Mouse (Mus musculus): Measurements from ENCODE around the gene Tent5c. TPM values are rescaled to one million over a fixed set of nuclear protein-coding genes. Genes with fewer than 3 reads are reported as not detected.

Gene Tent5c
- polyA plus RNA-seq, 1 experiment from 2014 or later: 6.0 TPM

DNA sequence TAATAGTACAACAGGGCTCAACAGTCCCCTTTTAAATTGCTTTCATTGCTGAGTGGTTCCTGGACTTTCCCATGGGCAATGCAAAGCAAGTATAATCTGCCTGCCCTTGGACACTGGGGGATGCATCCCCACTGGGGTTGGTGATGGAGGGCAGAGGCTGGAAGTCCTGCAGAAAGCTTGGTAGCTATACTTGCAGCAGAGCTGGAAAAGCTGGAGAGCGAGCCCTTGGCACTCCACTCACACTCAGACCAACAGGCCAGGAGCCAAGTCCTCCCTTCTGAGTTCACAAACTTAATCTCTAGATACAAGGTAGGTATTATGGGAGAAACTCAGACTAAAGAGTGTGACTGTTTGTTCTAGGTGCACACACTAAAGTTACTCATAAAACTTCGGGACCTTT lies 2.1 kb downstream of the Tent5c start:
- Histone ChIP-seq H3K27ac (no peak overlapping the region), H3K4me3 (replicated peaks) (peak overlapping the region; percentile 66; the same call in 1 of the 2 replicates), H3K27me3 (peaks cover 52% of the 10 kb centered on the region), H3K9ac (replicated peaks) (no peak overlapping the region), H3K36me3 (no peaks in the 10 kb centered on the region), H3K4me1 (replicated peaks) (peaks cover 16% of the 10 kb centered on the region), H3K9me3 (no peaks in the 10 kb centered on the region), H3K4me2 (peak overlapping the region; percentile 99; the same call in 1 of the 2 replicates)
- WGBS: 68% methylated on average over 2 of the region's 2 CpGs
- ATAC-seq (ENCODE audit: insufficient number of reproducible peaks, insufficient read depth, low FRiP score, low TSS enrichment, low read depth): no peak

DNA sequence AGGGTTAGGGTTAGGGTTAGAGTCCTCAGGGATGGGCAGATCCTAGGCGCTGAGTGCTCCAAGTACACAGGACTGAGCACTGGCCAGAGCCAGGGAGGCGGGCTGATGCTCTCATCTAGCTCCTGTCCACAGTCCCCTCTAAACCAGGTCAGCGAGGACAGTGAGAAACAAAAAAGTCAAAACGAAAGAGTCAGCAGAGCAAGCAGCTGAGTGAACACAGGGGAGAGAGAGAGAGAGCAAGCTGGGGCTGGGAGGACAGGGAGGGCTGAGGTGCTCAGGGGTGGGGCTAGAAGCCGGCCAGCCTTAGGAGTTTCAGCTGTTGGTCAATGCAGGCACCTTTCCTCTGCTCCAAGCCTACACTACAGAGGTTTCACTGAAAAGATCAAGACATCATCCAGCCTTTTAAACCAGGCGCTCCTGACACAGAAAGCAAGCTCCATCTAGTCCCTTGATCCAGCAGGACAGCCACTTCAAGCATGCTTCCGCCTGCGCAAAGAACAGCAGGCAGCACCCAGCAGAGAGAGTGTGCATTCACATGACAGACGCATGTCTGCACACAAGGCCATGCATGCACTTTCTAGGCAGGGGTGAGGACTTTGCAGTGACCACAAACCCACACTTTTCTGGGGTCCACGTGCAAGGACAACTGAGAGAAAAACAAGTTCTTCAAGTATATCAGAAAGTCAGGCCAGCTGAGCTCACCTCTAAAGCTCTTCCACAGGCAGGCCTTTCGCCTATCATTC lies 3.6 kb downstream of the Tent5c start:
- ATAC-seq (ENCODE audit: insufficient number of reproducible peaks, insufficient read depth, low FRiP score, low TSS enrichment, low read depth): no peak
- WGBS: 49% methylated on average over 11 of the region's 11 CpGs
- peaks cover 42% of the 10 kb centered on the region for H3K27me3 ChIP-seq

DNA sequence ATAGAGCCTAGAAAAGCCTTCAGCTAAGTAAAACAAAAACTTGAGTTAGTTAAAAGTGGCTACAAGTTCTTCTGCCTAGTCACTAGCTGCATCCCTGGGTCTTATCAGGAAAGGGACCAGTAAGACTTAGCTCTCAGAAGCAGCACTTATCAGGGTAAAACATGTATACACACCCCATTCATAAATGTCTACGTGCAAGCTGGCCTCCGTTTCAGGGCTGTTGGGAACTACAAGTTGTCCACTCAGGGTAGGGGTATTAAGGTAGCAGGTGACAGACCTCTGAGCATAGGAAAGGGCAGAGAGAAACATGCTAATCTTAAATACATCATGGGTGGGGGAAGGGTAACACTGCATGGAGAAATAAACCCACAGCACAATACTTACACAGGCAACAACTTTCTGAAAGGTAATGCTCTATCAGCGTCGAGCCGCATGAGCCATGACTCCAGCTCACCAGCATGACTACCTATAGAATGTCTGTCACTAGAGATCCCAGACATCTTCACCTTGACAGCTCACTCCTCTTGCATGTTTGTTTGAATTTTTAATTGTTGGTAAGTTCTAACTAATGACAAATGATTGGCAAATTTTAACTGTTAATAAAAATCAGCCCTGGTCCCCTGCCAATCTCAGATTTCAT lies 6.0 kb downstream of the Tent5c start:
- ATAC-seq (ENCODE audit: insufficient number of reproducible peaks, insufficient read depth, low FRiP score, low TSS enrichment, low read depth): no peak
- peaks cover 10% of the 10 kb centered on the region; the same call in 1 of the 2 replicates for H3K4me1 ChIP-seq (replicated peaks)
- H3K27ac ChIP-seq: no peak overlapping the region
- 91% methylated on average over 5 of the region's 5 CpGs for WGBS
- no peak overlapping the region for H3K4me2 ChIP-seq
- H3K4me3 ChIP-seq (replicated peaks): no peak overlapping the region
- peaks cover 30% of the 10 kb centered on the region for H3K27me3 ChIP-seq
- H3K9ac ChIP-seq (replicated peaks): no peak overlapping the region
- H3K9me3 ChIP-seq: no peaks in the 10 kb centered on the region
- no peaks in the 10 kb centered on the region for H3K36me3 ChIP-seq

More for the DNA sequence above, 3.6 kb downstream of the Tent5c start:
- Histone ChIP-seq H3K4me3 (replicated peaks) (no peak overlapping the region), H3K9ac (replicated peaks) (no peak overlapping the region), H3K9me3 (no peaks in the 10 kb centered on the region), H3K27ac (no peak overlapping the region), H3K4me1 (replicated peaks) (peaks cover 16% of the 10 kb centered on the region), H3K36me3 (no peaks in the 10 kb centered on the region), H3K4me2 (0 out of 2 replicates have a peak overlapping the region, but pooled peaks have one; percentile 17)

DNA sequence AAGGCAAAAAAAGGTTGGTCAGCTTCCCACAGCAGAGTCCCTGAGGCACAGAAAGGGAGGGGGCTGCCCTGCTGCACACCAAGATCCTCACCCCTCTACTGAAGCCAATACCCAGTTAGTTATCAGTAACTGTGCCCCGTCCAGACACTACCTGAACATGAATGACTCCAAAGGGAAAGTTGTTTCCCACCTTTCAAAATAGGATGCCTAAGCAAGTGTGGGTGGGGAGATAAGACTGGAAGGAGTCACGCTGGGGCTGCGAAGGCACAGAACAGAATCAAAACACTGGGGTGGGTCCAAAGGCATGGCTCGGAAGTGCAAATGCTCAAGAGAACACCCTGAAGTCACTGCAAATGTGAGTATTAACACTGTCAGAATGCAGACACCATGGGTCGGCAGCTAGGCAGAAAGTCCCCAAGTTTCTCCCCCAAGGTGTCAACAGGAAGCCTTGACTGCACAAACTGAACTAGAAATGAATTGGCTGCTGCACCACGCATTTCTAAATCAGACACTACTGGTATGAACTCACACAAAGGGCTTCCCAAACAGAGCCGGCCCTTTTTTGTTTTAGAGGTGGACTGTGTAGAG lies 6.7 kb downstream of the Tent5c start:
- ATAC-seq (ENCODE audit: insufficient number of reproducible peaks, insufficient read depth, low FRiP score, low TSS enrichment, low read depth): no peak
- Histone ChIP-seq H3K36me3 (no peaks in the 10 kb centered on the region), H3K4me2 (no peak overlapping the region), H3K4me1 (replicated peaks) (peaks cover 3% of the 10 kb centered on the region; the same call in 1 of the 2 replicates), H3K27me3 (peaks cover 23% of the 10 kb centered on the region), H3K4me3 (replicated peaks) (no peak overlapping the region), H3K9ac (replicated peaks) (no peak overlapping the region), H3K27ac (0 out of 2 replicates have a peak overlapping the region, but pooled peaks have one; percentile 24), H3K9me3 (no peaks in the 10 kb centered on the region)
- 77% methylated on average over 7 of the region's 7 CpGs for WGBS

DNA sequence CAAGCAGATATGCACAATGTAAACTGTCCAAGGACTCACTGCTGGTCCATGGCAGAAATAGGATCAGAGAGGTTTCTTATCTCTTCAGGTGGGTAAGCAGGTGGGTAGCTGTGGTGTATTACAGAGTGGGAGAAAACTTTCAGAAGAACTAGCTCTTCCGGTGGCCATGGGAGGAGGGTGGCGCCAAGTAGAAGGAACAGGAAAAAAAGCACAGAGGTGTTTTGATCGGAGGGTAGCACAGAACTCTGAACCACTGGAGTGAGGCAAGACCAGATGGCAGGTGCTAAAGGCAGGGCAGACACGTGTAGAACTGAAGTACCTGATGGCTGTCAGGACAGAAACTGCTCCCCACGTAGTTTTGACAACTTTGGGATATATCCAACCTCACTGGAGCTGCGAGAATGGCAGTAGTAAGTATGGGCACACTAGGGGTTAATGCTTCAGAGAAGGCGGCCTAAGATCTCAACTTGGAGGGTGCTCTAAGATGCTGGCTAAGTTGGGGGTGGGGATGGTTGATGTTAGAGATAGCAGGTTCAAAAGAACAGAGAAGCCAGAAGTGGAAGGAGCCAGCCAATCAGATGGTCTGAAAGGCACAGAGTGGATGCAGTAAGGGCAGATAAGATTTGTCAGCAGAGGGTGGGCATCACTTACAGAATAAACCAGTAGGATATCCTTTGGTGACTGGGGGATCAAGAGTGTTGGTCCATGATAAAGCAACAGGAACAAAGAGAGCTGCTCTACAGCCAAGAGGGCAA lies 8.7 kb downstream of the Tent5c start:
- peaks cover 2% of the 10 kb centered on the region; the same call in 1 of the 2 replicates for H3K4me1 ChIP-seq (replicated peaks)
- WGBS: 82% methylated on average over 7 of the region's 7 CpGs

DNA sequence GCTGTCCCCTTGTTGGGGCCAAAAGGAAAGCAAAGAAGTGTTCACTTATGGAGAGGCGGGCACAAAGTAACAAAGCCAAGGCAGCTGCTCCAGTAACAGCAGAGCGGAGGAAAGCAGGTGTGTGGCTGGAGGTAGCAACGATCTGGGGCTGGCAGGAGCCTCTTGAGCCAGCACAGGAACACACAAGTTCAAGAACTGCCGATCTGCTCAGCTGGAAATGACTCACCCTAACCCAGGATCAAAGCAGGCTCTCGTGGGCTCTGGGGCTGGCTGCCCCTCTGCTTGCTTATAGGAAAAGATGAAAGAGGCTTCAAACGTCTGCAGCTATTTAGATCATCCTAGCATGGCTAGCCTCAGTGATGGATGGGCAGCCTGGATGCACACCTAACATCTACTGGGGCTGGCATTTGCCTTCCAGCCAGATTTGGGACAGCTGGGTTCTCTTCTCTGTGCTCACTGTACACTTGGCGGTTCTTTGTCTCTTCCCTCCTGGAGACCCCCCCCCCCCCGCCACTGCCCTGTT lies 14.1 kb downstream of the Tent5c start:
- no peak for ATAC-seq (ENCODE audit: insufficient number of reproducible peaks, insufficient read depth, low FRiP score, low TSS enrichment, low read depth)
- Histone ChIP-seq H3K36me3 (no peaks in the 10 kb centered on the region), H3K4me1 (replicated peaks) (0 out of 2 replicates have a peak, but pooled peaks cover 5% of the 10 kb centered on the region), H3K27ac (no peak overlapping the region), H3K4me3 (replicated peaks) (no peak overlapping the region), H3K9ac (replicated peaks) (no peak overlapping the region), H3K4me2 (no peak overlapping the region), H3K27me3 (0 out of 2 replicates have a peak, but pooled peaks cover 3% of the 10 kb centered on the region), H3K9me3 (no peaks in the 10 kb centered on the region)
- 37% methylated on average over 8 of the region's 8 CpGs for WGBS

More for the DNA sequence above, 8.7 kb downstream of the Tent5c start:
- Histone ChIP-seq H3K9me3 (no peaks in the 10 kb centered on the region), H3K36me3 (no peaks in the 10 kb centered on the region), H3K4me3 (replicated peaks) (no peak overlapping the region), H3K9ac (replicated peaks) (no peak overlapping the region), H3K27me3 (peaks cover 3% of the 10 kb centered on the region), H3K4me2 (no peak overlapping the region), H3K27ac (no peak overlapping the region)
- ATAC-seq (ENCODE audit: insufficient number of reproducible peaks, insufficient read depth, low FRiP score, low TSS enrichment, low read depth): no peak

DNA sequence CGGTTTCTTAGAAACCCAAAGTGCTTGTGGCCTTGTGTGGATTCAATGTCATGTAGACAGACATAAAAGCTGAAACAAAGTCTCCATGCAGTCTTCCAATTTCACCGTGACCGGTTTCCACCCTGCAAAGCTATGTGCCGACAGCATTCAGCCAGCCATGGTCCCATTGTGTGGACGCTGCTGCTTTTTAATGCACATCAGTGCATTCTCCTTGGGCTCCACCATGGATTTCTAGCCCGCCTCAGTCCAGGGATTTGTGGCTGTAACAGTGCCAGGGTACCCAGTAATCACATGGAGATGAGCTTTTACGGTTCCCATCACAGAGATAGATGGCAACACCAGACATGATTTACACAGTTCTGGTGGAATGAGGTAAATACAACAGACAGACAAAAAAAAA lies 14.6 kb downstream of the Tent5c start:
- H3K9ac ChIP-seq (replicated peaks): no peak overlapping the region
- H3K4me2 ChIP-seq: no peak overlapping the region
- 85% methylated on average over 7 of the region's 7 CpGs for WGBS
- H3K4me3 ChIP-seq (replicated peaks): no peak overlapping the region
- 0 out of 2 replicates have a peak, but pooled peaks cover 5% of the 10 kb centered on the region for H3K4me1 ChIP-seq (replicated peaks)
- no peaks in the 10 kb centered on the region for H3K9me3 ChIP-seq
- no peak for ATAC-seq (ENCODE audit: insufficient number of reproducible peaks, insufficient read depth, low FRiP score, low TSS enrichment, low read depth)
- no peak overlapping the region for H3K27ac ChIP-seq
- no peaks in the 10 kb centered on the region for H3K36me3 ChIP-seq
- 0 out of 2 replicates have a peak, but pooled peaks cover 3% of the 10 kb centered on the region for H3K27me3 ChIP-seq

DNA sequence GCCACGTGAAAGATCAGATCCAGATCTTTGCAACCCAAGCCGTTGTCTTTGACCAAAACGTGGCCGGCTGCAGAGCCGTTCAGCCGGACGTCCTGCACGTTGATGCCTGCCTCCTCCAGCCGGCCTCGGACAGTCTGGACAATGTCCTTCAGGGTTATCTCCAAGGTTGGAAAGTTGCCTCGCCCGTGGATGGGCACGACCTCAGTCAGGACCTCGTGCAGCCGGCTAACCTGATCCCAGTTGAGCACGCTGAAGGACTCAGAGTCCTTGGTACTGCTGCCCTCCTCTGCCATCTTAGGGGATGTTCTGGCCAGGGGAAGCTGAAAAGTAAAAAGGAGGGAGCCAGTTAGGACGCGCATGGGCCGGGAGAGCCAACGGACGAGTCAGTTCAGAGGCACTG lies 16.0 kb downstream of the Tent5c start:
- WGBS: 93% methylated on average over 21 of the region's 21 CpGs
- no peak overlapping the region for H3K9ac ChIP-seq (replicated peaks)
- no peaks in the 10 kb centered on the region for H3K9me3 ChIP-seq
- no peaks in the 10 kb centered on the region for H3K36me3 ChIP-seq
- H3K4me3 ChIP-seq (replicated peaks): no peak overlapping the region
- no peak overlapping the region for H3K27ac ChIP-seq
- 0 out of 2 replicates have a peak, but pooled peaks cover 5% of the 10 kb centered on the region for H3K4me1 ChIP-seq (replicated peaks)
- H3K27me3 ChIP-seq: 0 out of 2 replicates have a peak, but pooled peaks cover 3% of the 10 kb centered on the region
- H3K4me2 ChIP-seq: no peak overlapping the region
- no peak for ATAC-seq (ENCODE audit: insufficient number of reproducible peaks, insufficient read depth, low FRiP score, low TSS enrichment, low read depth)

DNA sequence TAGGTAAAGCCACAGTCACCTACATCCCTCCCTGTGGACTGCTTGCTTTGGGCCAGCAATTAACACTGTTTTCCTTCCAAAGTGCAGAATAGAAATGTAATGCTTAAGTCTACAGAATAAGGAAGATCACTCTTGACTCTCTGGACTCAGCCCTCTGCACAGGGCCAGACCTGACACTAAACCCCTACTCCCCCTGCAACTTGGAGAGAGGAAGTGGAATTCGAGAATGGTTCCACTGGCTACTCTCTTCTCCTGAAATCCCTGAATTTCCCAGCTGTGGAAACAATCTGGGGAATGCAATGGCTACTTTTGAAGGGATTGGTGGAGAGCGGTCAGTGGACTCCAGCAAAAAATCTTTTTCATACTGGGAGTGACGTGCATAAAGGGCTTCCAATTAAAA lies 18.2 kb downstream of the Tent5c start:
- H3K27me3 ChIP-seq: 0 out of 2 replicates have a peak, but pooled peaks cover 3% of the 10 kb centered on the region
- no peak for ATAC-seq (ENCODE audit: insufficient number of reproducible peaks, insufficient read depth, low FRiP score, low TSS enrichment, low read depth)
- H3K9ac ChIP-seq (replicated peaks): no peak overlapping the region

DNA sequence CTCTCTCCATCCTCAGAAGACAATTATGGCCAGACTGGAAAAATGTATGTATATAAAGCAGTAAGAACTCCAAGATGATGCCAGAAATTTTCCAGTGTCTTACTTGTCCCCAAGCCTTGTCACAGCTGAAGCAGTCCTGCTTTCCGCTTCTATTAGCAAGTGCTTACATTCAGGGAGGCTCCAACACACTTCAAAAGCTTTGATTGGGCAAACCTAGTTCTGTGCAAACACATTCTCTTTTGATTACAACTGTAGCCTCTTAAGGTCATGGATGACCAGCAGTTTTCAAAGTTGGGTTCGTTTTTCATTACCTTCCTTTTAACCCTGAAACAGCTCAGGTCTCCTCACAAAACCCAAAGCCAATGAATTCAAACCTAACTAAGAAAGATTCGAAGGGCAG lies 19.0 kb downstream of the Tent5c start:
- no peak overlapping the region for H3K27ac ChIP-seq
- H3K36me3 ChIP-seq: no peaks in the 10 kb centered on the region
- no peaks in the 10 kb centered on the region for H3K9me3 ChIP-seq
- 0 out of 2 replicates have a peak, but pooled peaks cover under 1% of the 10 kb centered on the region for H3K4me1 ChIP-seq (replicated peaks)
- no peak overlapping the region for H3K4me3 ChIP-seq (replicated peaks)
- 0 out of 2 replicates have a peak, but pooled peaks cover 3% of the 10 kb centered on the region for H3K27me3 ChIP-seq
- no peak for ATAC-seq (ENCODE audit: insufficient number of reproducible peaks, insufficient read depth, low FRiP score, low TSS enrichment, low read depth)
- no peak overlapping the region for H3K4me2 ChIP-seq
- no peak overlapping the region for H3K9ac ChIP-seq (replicated peaks)
- WGBS: 78% methylated on average over 3 of the region's 3 CpGs

More for the DNA sequence above, 18.2 kb downstream of the Tent5c start:
- H3K4me1 ChIP-seq (replicated peaks): 0 out of 2 replicates have a peak, but pooled peaks cover 5% of the 10 kb centered on the region
- 72% methylated on average over 3 of the region's 3 CpGs for whole genome bisulfite sequencing
- no peaks in the 10 kb centered on the region for H3K9me3 ChIP-seq
- no peak overlapping the region for H3K4me2 ChIP-seq
- H3K27ac ChIP-seq: no peak overlapping the region
- H3K4me3 ChIP-seq (replicated peaks): no peak overlapping the region
- no peaks in the 10 kb centered on the region for H3K36me3 ChIP-seq

All from limb, embryonic 12.5 days (tissue).